Mouse (Mus musculus) stomach, postnatal 0 days (tissue): ENCODE results near the gene Rngtt.

ENCODE experiments used
- CTCF ChIP-seq: IDR thresholded peaks from 2 replicates; pipeline ENCODE4 v1.5.1; 2016; ENCODE audit warnings: antibody characterized with exemption, low read depth, mild to moderate bottlenecking, moderate library complexity
- EP300 ChIP-seq: optimal IDR thresholded peaks from 2 replicates; pipeline ENCODE3; 2016; ENCODE audit warnings: antibody characterized with exemption

DNA sequence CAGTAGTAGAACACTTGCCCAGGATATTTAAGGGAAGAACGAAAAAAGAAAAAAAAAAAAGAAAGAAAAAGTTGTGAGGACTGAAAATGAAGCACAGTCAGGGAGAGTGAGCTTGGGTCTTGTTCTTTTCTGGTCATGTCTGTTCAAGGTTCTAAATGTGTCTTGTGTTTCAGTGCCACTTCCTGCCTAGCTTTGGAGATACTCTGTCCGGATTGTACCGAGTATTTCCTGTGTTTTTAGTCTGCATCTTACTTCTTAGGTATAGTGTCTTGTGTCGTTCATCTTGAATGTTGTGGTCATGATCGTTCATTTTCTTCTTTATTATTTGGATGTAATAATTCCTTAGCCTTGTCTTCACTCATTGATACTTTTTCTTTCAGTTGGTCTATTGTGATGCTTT lies 5.7 kb downstream of the Rngtt start:
- TF ChIP-seq CTCF: no peak
- no peak for TF ChIP-seq EP300
